Mouse (Mus musculus): ENCODE measurements at regions not wholly inside any gene's neighbourhood (a gene's known extent, or its start where the extent isn't known, plus 50 kb on each side); places are given as distances from the start of the nearest gene placed in this dataset.
A peak's percentile ranks its signal among the peaks of the same experiment; 100 is the strongest.
"Not testable (repeated sequence)": the region's sequence is repeated elsewhere in the genome, so short reads cannot be mapped to it uniquely, and the experiment has no call there.

GRCm38 (mm10) chrX:133119026-133119425 lies 569.8 kb downstream of the Pcdh19 start:
- H3K9me3 ChIP-seq (ENCODE audit: low read length), result no peaks in the 10 kb centered on the region
- TF ChIP-seq NANOG (IDR thresholded peaks at IDR 0.05; ENCODE audit: borderline replicate concordance, low read length) (no peak), CTCF (conservative IDR thresholded peaks at IDR 0.05; ENCODE audit: low read length) (no peak), POU5F1 (IDR thresholded peaks at IDR 0.05; ENCODE audit: borderline replicate concordance, low read length) (no peak)
- no peaks in the 10 kb centered on the region for H3K36me3 ChIP-seq (ENCODE audit: insufficient read depth, low read length)
- H3K4me1 ChIP-seq (replicated peaks; ENCODE audit: low read depth, low read length), result no peaks in the 10 kb centered on the region
- H3K4me3 ChIP-seq (replicated peaks; ENCODE audit: low read length), result no peak overlapping the region
- no peaks in the 10 kb centered on the region for H3K27me3 ChIP-seq (ENCODE audit: insufficient read depth, low read length)

- TF ChIP-seq NANOG (IDR thresholded peaks at IDR 0.05; ENCODE audit: borderline replicate concordance, low read length), result no peak
- no peak for TF ChIP-seq CTCF (conservative IDR thresholded peaks at IDR 0.05; ENCODE audit: low read length)
- TF ChIP-seq POU5F1 (IDR thresholded peaks at IDR 0.05; ENCODE audit: borderline replicate concordance, low read length), result no peak
- no peaks in the 10 kb centered on the region for H3K36me3 ChIP-seq (ENCODE audit: insufficient read depth, low read length)
- H3K4me1 ChIP-seq (replicated peaks; ENCODE audit: low read depth, low read length), result no peaks in the 10 kb centered on the region
- no peaks in the 10 kb centered on the region for H3K9me3 ChIP-seq (ENCODE audit: low read length)
- H3K27me3 ChIP-seq (ENCODE audit: insufficient read depth, low read length), result no peaks in the 10 kb centered on the region
- H3K4me3 ChIP-seq (replicated peaks; ENCODE audit: low read length), result no peak overlapping the region
These were observed 578.6 kb downstream of the Pcdh19 start for GRCm38 (mm10) chrX:133110173-133110572.

- H3K27me3 ChIP-seq (ENCODE audit: insufficient read depth, low read length), result no peaks in the 10 kb centered on the region
- no peaks in the 10 kb centered on the region for H3K9me3 ChIP-seq (ENCODE audit: low read length)
- TF ChIP-seq POU5F1 (IDR thresholded peaks at IDR 0.05; ENCODE audit: borderline replicate concordance, low read length) (no peak), CTCF (conservative IDR thresholded peaks at IDR 0.05; ENCODE audit: low read length) (0 out of 2 replicates have a peak, but pooled peaks have one; percentile 13)
- no peak overlapping the region for H3K4me3 ChIP-seq (replicated peaks; ENCODE audit: low read length)
- H3K4me1 ChIP-seq (replicated peaks; ENCODE audit: low read depth, low read length), result no peaks in the 10 kb centered on the region
- H3K36me3 ChIP-seq (ENCODE audit: insufficient read depth, low read length), result no peaks in the 10 kb centered on the region
These were observed 595.8 kb downstream of the Pcdh19 start for GRCm38 (mm10) chrX:133092983-133093382.

- peak; percentile 15; the same call in 1 of the 2 replicates for TF ChIP-seq CTCF (conservative IDR thresholded peaks at IDR 0.05; ENCODE audit: low read length)
- H3K36me3 ChIP-seq (ENCODE audit: insufficient read depth, low read length); H3K9me3 ChIP-seq (ENCODE audit: low read length); H3K27me3 ChIP-seq (ENCODE audit: insufficient read depth, low read length); H3K4me1 ChIP-seq (replicated peaks; ENCODE audit: low read depth, low read length); H3K4me3 ChIP-seq (replicated peaks; ENCODE audit: low read length): not testable (repeated sequence)
These were observed 624.7 kb downstream of the Pcdh19 start for GRCm38 (mm10) chrX:133064116-133064515.
